Mouse (Mus musculus) ES-Bruce4 (cell line): ENCODE data around the gene Mapk6.

Experiments
- CTCF ChIP-seq: IDR thresholded peaks from one replicate; pipeline ENCODE4 v1.8.1; 2011; ENCODE audit warnings: low read depth, low read length
- EP300 ChIP-seq: IDR thresholded peaks from 2 replicates; pipeline ENCODE4 v1.6.1; 2011; ENCODE audit warnings: low read depth, low read length; ENCODE audit not compliant: insufficient read depth
- POLR2A ChIP-seq: IDR thresholded peaks from one replicate; pipeline ENCODE4 v1.8.1; 2011; ENCODE audit warnings: low read length; ENCODE audit not compliant: insufficient read depth

DNA sequence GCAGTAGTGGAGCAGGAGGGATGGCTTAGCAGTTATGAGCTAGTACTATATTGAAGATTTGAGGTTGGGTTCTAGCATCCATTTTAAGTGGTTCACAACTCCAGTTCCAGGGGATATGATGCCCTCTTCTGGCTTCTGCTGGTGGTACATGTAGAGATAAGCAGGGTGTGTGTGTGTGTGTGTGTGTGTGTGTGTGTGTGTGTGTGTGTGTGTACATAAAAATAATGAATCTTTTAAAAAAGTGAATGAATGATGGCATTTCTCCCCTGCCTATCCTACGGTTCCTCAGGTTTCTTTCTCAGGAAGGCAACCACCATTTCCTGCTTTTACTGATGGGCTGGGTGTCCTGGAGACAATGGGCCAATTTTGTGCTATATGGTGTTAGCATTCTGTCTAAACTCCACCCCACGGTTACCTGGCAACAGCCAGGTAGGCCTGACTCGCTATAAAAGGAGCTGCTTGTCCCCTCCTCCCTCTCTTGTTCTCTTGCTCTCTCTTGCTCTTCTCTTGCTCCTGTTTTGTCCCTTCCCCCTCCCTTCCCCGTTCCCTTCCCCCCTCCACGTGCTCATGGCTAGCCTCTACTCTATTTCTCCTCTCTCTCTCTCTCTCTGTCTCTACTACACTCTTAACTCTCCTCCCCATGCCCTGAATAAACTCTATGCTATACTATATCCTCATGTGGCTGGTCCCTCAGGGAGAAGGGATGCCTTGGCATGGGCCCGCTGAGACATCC is 28.0 kb upstream of the Mapk6 start:
- TF ChIP-seq CTCF (peak; percentile 12), POLR2A (no peak), EP300 (no peak)
